Mouse (Mus musculus): ENCODE results near the gene Rps6ka3.

Rps6ka3 gene

DNA sequence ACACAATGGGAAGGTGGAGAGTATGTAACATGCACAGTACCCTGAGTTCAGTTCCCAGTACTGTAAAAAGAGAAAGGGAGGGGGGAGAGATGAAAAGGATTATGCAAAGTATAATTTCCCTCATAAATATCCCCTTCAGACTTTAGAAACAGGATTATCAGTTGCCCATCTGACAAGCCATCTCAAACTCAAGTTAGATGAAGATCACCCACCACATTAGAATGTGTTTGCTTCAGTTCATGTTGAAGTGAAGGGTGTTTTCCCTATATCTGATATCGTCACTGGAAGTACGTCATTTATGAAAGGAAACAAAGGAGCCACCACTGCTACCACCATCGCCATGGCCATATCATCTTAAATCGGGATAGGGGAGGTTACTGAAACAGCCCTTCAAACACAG is at the start of gene Rps6ka3:
TSS of gene Rps6ka3 (plus strand) at position 301 of the 400 bp plus-strand sequence.
- no peak for DNase-seq

DNA sequence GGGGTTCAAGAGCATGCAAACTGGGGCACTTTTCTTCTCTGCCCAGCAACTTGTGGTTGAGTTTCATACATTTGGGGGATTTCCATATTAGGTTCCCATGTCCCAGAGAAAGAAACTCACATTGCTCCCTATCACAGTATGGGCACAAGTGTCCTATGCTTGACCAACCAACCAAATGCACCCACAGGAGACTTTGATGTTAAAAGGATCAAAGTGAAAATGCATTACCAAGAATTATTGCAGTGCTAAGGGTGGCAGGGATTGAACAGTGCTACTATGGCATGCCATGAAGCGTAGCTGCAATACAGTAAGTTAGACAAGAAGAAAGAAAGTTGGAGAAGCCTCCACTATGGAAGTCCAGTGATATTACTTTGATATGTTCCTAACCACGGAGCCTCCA is 40.9 kb upstream of the Rps6ka3 start:
- no peak for DNase-seq

DNA sequence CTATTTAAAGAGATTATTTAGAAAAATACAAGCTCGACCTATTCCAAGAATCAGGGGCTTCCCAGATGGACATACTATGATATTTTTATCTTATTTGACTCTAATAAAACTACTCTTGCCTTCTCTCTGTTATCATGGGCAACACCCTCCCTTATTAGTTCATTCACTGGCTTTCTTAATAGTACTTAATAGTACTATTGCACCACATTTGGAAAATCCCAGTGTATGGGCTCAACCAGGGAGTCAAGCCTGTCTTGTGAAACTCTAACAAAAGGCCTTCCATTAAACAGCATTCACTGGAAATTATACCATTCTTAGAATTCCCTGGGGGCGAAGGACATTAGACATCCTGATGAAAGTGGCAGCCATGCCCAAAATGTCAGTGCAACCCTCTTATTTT is 38.5 kb upstream of the Rps6ka3 start:
- DNase-seq, result no peak

DNA sequence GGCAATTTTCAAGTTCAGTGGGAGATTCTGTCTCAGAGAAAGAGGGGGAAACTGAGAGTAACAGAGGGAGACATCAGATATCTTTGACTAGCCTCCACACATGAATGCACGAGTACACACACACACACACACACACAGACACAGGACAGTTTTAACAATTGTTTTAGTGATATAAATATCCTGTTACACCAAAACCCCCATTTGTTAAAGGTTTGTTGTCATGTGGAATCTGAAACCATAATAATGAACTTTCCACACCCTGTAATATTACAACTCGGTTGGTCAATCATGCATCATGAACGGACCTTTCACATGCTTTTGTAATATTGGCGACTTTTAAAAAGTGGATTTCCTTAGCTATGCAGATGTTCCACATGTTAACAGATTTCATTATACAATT is 18.5 kb upstream of the Rps6ka3 start:
- no peak for DNase-seq

DNA sequence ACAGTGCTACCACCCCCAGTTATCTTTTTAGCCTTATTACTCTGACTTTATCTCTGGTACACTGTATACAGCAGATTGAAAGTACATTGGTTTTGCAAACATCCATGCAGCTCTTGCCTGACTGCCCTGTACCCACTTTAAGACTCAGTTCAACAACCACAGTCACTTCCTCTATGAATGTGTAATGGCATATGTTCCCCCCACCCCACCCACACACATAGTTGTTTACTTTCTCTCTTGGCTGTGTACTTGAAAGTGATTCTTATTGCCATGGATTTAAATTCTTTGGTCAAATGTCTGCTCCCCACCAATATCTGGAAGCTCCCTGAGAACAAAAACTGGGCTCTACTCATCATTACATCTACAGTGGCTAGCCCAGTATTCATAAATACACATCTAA is 10.6 kb upstream of the Rps6ka3 start:
- peak in 1 of 2 experiments; percentile 13 for DNase-seq

DNA sequence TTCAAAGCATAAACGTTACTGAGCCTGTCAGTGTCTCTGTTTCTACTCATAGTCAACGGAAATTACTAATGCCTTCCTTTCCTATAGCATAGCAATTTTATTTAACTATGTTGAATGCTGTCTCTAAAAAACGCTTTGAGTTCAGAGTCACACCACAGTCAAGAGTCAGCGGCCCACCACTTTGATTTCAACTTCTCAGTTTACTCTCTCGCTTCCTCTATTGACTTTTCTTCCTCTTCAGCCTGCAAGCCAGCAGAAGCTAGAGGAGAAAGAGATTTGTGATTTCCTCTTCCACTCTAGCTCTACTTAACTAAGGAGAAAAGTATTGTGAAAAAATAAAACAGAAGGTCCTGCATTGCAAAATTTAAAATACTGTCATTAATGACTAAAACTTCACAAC is 10.0 kb upstream of the Rps6ka3 start:
- DNase-seq, result peak in 1 of 2 experiments; percentile 18

DNA sequence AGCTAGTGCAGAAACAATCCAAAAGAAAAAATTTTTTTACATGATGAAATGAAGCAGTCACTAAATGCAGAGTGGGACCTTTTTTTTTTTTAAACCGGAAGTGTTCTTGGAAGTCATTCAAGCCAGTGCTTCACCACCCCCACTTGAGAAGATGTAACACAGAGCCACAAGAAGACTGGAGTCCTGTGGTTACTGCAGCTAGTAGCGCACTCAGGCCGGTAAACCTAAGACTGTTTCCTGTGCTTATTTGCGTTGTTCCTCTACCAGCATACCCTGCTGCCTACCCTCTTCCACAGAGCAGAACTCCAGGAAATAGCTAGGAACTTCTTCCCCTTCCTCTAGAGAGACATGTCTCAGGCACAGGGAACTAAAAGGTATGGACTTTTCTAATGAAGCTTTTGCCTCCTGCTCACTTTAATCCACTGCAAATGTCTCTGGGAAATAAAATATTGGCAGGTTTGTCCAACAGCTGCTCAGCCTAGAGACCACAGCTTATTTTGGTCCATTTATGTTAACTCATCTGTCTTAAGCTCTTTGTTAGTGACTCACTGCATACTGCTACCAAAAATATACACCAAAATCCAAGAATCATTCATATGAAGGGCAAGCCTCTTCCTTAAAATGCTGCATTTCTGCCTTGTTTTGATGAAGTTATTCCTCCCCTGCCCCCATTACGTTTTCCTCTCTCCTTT is 931 bp downstream of the Rps6ka3 start:
- DNase-seq, result no peak

DNA sequence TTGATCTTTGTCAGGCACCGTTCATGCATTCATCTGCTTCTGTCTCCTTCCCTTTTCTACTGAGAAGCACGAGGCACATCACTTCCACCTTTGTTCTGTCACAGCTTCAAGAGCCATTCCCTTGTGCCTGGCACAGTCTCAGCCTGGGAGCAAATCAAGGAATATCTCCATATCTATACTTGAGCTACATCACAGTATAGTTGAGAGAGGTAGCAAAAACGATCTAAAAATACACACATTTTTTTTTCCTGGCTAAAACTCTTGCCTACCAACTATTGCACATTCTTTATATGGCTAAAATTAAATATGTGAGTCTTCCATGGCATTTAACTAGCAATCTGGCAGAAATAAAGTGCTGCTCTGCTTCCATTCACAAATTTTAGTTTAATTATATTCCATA is 5.1 kb downstream of the Rps6ka3 start:
- no peak for DNase-seq

DNA sequence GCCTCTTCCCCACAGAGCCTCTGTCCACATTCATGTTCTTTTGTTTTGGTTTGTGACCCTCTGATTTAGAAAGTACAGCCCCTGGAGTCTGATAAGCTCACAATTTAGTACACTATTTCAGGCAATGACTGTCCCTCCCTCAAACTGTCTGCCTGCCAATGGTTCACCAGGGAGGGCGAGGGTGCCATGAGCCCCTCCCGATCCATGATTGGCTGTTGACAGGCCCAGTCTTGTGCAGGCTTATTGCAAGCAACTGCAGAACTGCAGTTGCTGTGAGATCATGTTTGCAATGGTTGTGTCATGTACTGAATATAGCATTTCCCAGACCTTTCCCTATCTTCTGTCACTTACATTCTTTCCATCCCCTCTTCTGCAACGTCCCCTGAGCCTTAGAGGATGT is 12.4 kb downstream of the Rps6ka3 start:
- DNase-seq, result no peak

DNA sequence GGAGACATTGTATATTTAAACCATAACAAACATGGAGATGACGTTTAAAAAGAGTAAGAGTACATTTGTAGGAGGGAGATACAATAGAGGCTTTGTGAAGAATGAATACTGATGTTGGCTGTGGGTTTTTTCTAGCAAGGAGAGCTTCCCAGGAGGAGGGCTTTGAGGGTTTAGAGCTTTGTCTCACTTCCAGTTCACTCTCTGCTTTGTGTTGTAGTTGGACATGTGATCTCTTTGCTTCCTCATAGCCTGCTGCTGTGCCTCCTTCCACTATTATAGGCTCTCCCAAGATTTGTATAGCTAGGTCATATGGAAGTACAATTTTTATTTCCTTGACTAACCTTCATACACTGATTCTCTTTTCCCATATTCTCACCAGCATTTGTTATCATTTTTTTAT is 27.2 kb downstream of the Rps6ka3 start:
- no peak for DNase-seq

DNA sequence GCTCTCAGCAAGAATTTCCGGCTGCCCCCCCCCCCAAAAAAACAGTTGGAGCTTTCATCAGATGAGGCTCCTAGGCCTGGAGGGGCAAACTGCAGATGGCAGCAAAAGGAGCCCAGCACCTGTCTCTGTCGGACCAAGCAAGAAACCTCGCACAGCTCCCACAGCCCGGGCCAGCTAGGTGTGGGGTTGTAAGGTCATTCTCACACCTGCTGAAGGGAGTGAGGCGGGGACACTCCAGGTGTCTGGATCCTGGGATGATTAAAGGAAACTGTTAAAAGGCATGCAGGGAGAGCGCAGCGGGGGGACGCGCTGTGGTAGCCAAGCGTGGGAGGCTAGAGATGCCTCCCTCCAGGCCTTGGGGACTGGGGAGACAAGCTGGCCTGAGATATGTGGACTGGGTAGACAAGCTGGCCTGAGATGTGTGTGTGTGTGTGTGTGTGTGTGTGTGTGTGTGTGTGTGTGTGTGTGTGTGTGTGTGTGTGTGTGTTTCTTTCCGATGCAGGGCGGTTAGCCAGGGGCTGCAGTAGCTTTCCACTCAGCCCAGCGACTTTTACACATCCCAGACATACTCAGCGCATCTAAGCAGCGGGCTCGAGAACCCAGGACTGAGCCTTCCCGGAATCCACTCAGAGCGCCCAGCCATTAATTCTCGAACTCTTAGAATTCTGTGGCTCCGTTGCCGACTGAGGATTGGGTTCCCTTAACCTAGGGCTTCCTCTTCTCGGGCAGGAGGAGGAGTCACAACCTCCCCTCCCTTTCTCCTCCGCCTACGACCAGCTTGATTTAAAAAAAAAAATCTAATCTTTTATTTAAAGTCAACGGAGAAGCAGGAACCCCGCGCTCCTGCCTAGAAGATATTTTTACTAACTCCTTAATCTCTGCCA is 44.1 kb downstream of the Rps6ka3 start:
- DNase-seq, result peak; percentile 56 to 58

DNA sequence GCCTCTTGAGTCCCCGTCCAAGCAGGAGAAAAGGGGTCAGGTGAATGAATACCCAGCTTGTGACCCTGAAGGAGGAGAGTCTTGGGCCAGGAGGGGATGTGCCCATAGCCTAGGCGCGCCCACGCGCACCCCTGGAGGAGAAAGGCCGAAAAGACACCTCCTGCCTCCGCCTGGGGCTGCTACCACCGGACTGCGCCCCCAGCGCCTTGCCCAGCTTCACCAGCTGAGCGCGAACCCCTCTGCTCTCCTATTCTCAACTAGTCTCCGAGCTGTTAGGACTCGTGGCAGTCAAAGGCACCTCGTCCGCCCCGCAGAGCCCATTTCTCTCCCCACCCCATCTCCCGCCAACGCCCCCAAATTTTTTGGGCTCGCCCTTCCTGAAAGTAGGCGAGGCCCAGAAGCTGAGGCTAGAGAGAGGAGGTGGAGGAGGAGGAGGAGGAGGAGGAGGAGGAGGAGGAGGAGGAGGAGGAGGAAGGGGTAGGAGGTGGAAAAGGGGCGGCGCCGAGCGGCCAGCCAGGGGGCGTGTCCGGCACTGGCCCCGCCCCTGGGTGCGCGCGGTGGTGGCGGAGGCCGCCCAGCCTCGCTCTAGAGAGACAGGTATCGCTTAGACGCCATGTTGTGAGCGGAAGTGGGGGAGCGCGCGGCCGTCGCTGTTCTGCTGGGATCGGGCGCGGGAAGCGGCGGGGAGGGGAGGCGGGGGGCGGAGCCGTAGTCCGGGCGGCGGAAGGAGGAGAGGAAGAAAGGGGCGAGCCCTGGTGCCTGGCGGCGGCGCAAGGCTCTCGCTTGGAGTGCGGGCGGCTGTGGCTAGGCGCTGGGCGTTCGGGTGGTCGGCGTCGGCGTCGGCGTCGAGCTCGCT is 45.2 kb downstream of the Rps6ka3 start:
- peak; percentile 92 for DNase-seq

DNA sequence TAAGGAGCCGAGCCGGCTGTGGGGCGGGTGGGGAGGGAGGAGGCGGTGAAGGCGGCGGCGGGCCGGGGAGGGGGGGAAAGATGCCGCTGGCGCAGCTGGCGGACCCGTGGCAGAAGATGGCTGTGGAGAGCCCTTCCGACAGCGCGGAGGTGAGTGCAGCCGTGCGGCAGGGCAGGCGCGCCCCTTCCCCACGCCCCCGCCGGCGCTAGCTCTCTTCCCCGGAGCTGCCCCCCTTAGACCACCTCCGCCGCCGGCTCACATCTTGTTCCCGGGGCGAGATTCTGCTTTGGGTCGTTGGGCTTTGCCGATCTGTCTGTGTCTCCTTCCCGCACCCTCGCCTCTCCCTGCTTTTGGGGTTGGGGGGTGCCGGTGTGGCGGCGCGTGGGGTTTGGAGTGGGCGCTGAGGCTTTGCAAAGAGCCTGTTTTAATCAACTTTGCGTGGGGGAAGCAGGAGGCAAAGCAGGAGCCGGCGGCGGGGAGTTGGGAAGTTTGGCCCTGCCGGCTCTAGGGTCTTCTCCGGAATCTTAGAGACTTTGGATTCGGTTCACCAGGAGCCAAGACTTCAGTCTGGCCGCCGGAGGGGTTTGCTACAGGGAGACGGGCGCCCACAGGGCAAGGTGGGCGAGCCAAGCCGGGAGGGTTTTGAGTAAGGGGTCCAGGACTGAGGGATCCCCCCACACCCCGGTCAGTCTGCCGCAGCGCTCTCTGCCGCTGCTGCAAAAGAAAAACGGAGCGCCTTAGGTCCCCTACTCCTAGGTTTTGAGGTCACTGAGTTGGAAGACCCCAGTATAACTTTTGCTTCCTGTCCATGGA is 46.1 kb downstream of the Rps6ka3 start:
- peak in 1 of 2 experiments; percentile 11 for DNase-seq

DNA sequence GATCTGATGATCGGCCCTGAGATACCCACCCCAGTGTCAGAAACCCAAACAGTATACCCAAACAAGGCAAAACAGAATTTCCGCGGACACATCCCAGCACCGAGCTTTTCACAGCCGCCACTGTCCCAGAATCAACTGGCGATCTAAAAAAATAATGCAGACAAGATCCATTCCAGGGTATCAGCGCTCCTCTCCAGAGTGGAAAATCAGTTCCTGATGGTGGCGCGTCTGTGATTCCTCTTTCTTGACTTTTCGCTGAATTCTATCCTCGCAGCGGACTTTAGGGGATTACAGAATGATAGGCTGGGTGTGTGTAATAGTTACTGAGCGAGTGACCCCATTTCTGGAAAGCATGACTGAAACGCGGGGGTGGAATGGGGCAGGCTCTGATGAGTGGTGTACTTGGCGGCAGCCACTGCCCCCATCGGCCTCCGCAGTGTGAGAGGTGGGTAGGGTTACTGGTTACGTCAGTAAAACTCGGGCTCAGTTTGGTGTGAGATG is 46.9 kb downstream of the Rps6ka3 start:
- peak; percentile 66 to 75 for DNase-seq

DNA sequence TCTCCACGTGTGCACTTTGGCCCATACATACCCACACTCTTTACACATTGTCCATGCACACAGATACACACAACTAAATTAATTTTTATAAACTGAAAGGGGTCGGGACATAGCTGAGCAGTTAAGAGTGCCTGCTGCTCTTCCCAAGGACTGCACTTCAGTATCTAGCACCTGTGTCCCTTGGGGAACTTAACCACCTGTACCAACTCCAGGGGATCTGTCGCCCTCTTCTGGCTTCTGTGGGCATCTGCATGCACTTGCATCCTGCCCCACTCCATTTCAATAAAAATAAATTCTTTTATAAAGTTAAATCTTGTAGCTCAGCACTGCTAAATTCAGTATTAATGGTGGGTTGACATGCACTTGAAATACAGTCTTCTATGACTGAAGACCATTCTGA is 54.6 kb downstream of the Rps6ka3 start:
- DNase-seq, result peak; percentile 11 to 21

DNA sequence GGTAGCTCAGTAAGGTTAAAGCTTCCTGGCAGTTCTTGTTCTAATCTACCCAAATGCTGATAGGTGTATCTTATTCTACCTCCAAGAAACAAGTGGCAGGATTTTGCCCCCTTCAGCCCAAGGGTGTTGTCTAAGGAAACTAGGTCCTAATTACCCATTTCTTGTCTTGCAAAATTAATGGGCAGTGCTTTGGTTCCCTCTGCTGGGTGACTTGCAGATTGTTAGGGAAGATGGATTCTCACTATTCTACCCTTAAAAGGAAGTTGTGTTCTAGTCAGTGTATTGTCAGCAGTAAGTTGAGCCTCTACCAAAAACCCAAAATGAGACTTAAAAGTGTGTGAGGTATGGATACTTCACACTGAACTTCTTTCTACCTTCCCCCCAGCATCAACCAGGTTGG is 59.0 kb downstream of the Rps6ka3 start:
- DNase-seq, result peak; percentile 5 to 35

DNA sequence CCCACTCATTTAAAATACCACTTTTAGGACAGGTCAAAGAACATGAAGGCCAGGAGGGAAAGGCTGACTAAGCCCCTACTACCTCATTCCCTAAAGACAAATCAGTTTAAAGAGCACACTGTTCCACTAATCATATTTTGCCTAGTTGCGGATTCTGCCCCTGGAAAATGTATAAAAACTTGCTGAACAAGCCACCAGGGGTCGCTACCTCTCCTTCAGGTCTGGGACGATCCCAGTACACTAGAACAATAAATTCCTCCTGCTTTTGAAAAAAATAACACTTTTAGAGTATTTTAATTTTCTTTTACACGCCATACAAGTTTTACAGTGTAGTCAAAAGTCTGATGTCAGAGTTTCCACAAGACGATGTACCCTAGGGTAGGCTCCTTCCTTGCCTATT is 76.7 kb downstream of the Rps6ka3 start:
- peak in 1 of 2 experiments; percentile 4 for DNase-seq

DNA sequence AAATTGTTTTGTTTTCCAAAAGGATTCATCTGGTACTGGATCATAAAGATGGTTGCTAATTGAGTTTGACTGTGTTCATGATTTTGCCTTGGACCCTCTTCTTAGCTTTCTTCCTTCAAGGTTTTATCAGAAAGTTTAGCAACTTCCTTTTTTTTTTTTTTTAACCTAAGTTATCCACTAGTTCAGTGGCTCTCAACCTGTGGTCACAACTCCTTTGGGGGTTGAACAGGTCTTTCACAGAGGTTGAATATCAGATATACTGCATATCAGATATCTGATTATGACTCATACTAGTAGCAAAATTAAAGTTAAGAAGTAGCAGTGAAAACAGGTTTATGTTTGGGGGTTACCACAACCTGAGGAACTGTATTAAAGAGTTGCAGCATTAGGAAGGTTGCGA is 85.8 kb downstream of the Rps6ka3 start:
- no peak for DNase-seq

DNA sequence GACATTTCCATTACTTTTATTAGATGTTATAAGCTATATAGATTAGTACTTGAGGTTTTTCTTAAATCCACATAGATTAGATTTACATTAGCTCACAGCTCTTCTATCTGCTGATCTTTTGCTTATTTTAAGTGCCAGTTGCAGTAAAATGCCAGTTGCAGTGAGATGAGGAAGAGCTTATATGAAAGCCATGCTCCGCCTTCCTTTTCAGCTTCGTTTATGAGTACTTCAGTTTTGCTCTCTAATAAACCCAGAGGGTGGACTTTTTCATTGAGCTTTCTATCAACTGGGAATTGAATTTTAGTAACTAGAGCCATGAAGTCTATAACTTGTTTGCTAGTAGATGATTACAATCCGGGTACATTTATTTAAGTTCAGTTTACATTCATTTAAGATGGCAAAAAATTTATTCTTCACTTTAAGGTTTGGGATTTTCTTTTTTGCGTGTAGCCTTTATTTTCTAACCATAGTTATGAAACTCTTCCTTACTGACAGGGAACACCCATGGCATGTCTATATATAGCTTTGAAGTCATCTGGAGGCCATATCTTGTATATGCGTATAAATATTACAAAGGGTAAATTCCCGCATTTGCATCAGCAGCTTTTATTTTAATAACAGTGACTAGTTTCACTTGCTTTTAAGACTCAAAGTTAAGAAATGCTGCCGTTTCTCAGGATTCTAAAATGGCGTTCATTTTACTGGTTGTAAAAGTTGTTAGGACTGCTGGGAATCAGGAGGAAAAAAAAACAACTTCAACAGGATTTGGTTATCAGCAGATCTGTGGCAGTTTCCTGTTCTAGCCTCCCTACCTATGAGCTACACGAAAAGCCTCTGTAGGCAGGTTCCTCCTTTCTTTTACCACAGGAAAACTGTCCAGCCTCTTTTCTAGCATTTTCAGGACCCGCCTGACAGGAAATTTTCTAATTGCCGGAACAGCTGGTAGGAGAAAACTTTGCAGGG is 92.5 kb downstream of the Rps6ka3 start:
- no peak for DNase-seq

DNA sequence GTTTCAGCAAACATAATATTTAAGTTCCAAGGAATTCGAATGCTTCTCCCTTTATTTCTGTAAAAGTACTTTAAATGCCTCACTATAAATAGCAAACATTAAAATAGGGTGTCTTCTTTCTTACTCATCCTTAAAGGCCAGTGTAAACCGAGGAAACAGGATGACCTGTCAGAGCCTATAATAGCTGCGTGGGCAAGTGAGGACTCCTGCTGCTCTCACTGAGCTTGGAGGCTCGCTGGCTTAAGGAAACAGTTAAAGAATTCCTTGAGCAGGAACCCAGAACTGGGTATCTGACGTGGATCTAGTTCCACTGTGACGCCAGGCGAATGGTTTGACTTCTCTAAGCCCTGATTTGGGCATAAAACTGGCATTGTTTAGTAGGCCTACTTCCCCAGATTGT is 105.2 kb downstream of the Rps6ka3 start:
- no peak for DNase-seq

DNA sequence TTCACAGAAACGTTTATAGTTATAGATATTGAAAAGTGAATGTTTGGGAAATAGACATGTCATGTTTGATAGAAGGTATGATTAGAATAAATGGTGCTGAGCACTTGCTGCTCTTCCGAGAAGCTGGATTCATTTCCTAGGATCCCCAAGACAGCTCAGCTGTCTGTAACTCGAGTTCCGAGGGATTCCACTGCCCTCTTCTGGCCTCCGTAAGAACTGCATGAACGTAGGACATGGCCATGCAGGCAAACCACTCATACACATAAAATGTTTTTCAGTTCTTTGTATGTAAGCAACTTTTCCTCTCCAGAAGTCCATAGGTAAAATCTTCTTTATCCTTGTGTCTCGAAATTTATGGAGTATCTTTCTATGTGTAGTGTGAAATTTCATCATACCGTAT is 111.2 kb downstream of the Rps6ka3 start:
- DNase-seq, result peak; percentile 27 to 58
